Mouse (Mus musculus) layer of hippocampus, adult 9-10 months (tissue): Measurements from ENCODE around the gene Cyp2d9.
A peak's percentile ranks its signal among the peaks of the same experiment; 100 is the strongest.
"Not testable (repeated sequence)": the region's sequence is repeated elsewhere in the genome, so short reads cannot be mapped to it uniquely, and the experiment has no call there.

Experiments used
- DNase-seq: peaks from one replicate; pipeline ENCODE4 v3.0.0; 2022; ENCODE audit warnings: low spot score

The Cyp2d9 gene

GRCm38 (mm10) chr15:82433137-82433536 is at the start of gene Cyp2d9:
Gene Cyp2d9, plus strand, starts transcription at chr15:82433437.
- no peak for DNase-seq

GRCm38 (mm10) chr15:82385729-82386128 is 47.5 kb upstream of the Cyp2d9 start:
- DNase-seq = no peak

GRCm38 (mm10) chr15:82389916-82390315 is 43.3 kb upstream of the Cyp2d9 start:
- DNase-seq = not testable (repeated sequence)

- not testable (repeated sequence) for DNase-seq
Measured at GRCm38 (mm10) chr15:82393922-82394321, 39.3 kb upstream of the Cyp2d9 start, which contains the start of gene Cyp2d11. Gene Cyp2d11, minus strand, starts transcription at chr15:82394022.

- not testable (repeated sequence) for DNase-seq
Measured at GRCm38 (mm10) chr15:82395955-82396354, 37.3 kb upstream of the Cyp2d9 start.

- DNase-seq = no peak
Measured at GRCm38 (mm10) chr15:82401516-82401915, 31.7 kb upstream of the Cyp2d9 start.

- DNase-seq = no peak
Measured at GRCm38 (mm10) chr15:82402106-82402505, 31.1 kb upstream of the Cyp2d9 start.

- no peak for DNase-seq
Measured at GRCm38 (mm10) chr15:82402741-82403140, 30.5 kb upstream of the Cyp2d9 start.

- no peak for DNase-seq
Measured at GRCm38 (mm10) chr15:82403606-82404005, 29.6 kb upstream of the Cyp2d9 start.

GRCm38 (mm10) chr15:82404163-82404562 is 29.1 kb upstream of the Cyp2d9 start:
- DNase-seq = no peak

GRCm38 (mm10) chr15:82406981-82407380 is 26.3 kb upstream of the Cyp2d9 start, which contains the start of gene Cyp2d10:
Gene Cyp2d10, minus strand, starts transcription at chr15:82407195.
- no peak for DNase-seq

- no peak for DNase-seq
Measured at GRCm38 (mm10) chr15:82407536-82407935, 25.7 kb upstream of the Cyp2d9 start.

GRCm38 (mm10) chr15:82416797-82417789 is 16.1 kb upstream of the Cyp2d9 start:
- DNase-seq = peak; percentile 76

- DNase-seq = no peak
Measured at GRCm38 (mm10) chr15:82418616-82419015, 14.6 kb upstream of the Cyp2d9 start.

GRCm38 (mm10) chr15:82422935-82423334 is 10.3 kb upstream of the Cyp2d9 start:
- no peak for DNase-seq

GRCm38 (mm10) chr15:82423471-82423870 is 9.8 kb upstream of the Cyp2d9 start:
- no peak for DNase-seq

GRCm38 (mm10) chr15:82433621-82434020 is 384 bp downstream of the Cyp2d9 start:
- no peak for DNase-seq

- DNase-seq = no peak
Measured at GRCm38 (mm10) chr15:82434541-82434940, 1.3 kb downstream of the Cyp2d9 start.

GRCm38 (mm10) chr15:82435011-82435410 is 1.8 kb downstream of the Cyp2d9 start:
- DNase-seq = no peak

- no peak for DNase-seq
Measured at GRCm38 (mm10) chr15:82435606-82436005, 2.4 kb downstream of the Cyp2d9 start.

- DNase-seq = no peak
Measured at GRCm38 (mm10) chr15:82437975-82438617, 4.9 kb downstream of the Cyp2d9 start.

- DNase-seq = no peak
Measured at GRCm38 (mm10) chr15:82443658-82444057, 10.4 kb downstream of the Cyp2d9 start.

GRCm38 (mm10) chr15:82445196-82445595 is 12.0 kb downstream of the Cyp2d9 start:
- DNase-seq = no peak
